Mouse (Mus musculus) stomach, postnatal 0 days (tissue): ENCODE results near the gene Tpm3.

Experiments used
- CTCF ChIP-seq: IDR thresholded peaks from 2 replicates; pipeline ENCODE4 v1.5.1; 2016; ENCODE audit warnings: antibody characterized with exemption, low read depth, mild to moderate bottlenecking, moderate library complexity
- EP300 ChIP-seq: optimal IDR thresholded peaks from 2 replicates; pipeline ENCODE3; 2016; ENCODE audit warnings: antibody characterized with exemption

DNA sequence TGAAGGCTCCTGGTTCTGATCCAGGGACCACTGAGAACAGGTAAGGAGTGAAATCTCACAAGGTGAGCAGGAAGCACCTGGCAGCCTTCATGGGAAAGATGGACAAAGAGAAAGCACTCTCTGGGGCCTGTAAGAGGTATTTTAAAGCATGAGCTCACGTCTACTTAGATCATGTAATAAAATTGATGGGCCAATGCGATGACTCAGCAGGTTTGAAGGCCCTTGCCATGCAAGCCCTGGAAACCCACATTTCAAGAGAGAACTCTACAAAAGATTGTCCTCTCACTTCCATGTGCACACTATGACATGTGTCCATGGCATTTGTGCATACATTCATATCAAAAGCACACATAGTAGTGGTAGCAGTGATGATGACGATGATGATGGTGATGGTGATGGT is 67.5 kb downstream of the Tpm3 start:
- TF ChIP-seq EP300 (no peak), CTCF (no peak)
